Mouse (Mus musculus) CD4-positive, CD25-positive, alpha-beta regulatory T cell, adult 9 weeks (primary cell): Measurements from ENCODE around the gene Dcp1b. TPM values are rescaled to one million over a fixed set of nuclear protein-coding genes. Genes with fewer than 3 reads are reported as not detected.

Experiments used
- polyA plus RNA-seq: library from polyadenylated mRNA; unstranded; fragments of 100-300 nt; shearing (Covaris generic); gene quantifications from one replicate; pipeline ENCODE4 v1.2.1, GENCODE M21; 2017

The Dcp1b gene
- polyA plus RNA-seq: 24.8 TPM

DNA sequence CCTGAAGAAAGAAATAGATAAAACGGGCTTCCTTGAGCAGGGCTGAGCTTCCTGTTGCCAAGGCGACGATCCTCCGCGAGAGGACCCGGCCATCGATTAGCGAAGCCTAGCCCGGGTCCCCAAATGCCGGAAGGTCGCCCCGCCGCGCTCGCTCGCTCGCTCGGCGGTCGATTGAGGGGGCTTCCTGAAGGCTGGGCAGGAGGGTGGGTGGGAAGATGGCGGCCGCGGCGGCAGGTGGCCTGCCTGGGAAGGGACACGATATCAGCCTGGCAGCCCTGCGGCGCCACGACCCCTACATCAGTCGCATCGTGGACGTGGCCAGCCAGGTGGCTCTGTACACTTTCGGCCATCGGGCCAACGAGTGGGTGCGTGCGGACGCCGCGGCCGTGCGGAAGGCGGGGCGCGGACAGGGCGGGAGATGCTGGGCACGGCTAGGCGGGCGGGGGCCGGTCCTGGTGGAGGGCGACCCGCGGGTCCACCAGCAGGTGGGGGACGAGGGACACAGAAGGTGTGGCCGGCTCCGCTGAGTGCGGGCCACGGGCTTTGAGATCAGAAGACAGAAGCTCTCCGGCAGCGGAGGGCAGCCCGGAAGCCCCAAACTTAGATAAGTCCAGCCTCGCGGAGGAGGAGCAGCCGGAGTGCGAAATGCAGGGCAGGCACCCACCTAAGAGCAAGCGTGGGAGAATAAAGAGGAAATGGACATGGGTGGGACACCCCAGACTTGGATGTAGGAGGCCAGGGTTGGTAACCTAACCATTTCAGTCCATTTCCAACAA, at the start of gene Dcp1b:
Dcp1b (plus strand) TSS at position 176 of the 776 bp plus-strand sequence.

DNA sequence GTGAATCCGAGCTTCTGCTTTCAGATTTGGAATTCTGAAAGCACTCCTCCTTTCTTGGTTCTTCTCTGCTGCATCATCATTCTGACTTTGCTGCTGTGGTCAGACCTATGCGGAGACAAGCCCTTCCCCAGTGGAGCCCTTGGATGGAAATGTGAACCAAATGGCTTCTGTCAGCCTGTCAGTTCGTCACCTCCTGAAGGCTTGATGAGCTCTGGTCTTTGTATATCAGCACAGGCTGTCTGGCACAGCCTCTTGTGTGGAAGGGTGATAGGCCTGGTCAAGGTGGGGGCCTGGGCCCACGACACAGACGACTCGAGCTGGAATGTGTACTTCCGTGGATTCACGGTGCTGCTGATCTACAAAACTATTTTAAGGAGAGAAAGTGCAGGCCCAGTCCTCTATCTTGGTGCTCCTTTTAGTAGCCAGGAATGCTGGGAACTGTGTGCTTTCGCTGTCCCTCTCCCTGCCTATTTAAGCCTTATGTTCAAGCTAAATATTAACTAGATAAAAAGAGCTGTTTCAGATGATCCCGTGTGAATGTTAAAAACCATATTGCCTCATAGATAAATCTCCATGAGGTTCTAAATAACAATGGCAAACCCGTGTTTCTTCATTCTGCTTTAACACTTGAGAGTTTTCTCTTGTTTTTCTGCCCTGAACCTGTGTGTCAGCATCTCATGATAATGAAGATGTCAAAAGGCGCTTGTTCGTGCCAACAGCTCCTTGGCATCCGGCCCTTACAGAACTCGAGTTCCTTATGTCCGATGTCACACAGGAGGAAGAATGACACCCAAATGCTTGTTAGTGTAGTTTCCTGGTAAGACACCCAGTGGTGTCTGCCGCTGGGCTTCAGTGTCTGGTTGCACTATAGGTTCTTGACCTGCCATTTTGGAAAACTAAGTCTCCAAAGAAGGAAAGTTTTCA, 21.6 kb downstream of the Dcp1b start, which contains the start of gene Cacna1c:
Cacna1c (minus strand) TSS at position 37 of the 924 bp plus-strand sequence.

DNA sequence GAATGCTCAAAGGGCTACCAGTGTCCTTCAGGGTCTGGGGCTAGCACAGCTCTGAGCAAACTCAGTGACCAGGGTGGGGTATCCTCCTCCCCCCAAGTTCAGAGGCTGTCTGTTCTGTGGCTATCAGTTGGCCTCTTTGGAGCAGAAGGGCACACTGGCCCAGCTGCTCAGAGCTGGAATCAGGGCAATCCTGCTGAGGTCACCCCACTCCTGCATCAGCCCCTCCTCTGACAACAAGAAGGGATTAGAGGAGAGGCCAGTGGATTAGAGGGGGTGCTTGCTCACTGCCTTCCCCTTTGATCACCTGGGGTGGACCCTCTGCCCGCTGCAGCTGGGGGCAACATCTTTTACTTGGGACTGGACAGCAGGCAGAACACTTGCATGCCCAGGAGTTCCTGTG, 61.2 kb downstream of the Dcp1b start, which contains the start of gene Cacna2d4:
Cacna2d4 (plus strand) TSS at position 286 of the 400 bp plus-strand sequence.

Other genes with a start within 250 kb of the Dcp1b start
- 0.71 TPM for gene Cacna1c, start 21.2 kb downstream of the Dcp1b start, polyA plus RNA-seq
- 14.1 TPM for gene Cacna2d4, start 61.3 kb downstream of the Dcp1b start, polyA plus RNA-seq
- gene Lrtm2, start 155.5 kb downstream of the Dcp1b start, polyA plus RNA-seq: 0.61 TPM
- 4.8 TPM for gene Adipor2, start 242.5 kb downstream of the Dcp1b start, polyA plus RNA-seq